Mouse (Mus musculus) urinary bladder, postnatal 36 days (tissue): ENCODE measurements around the gene Eif1.
"Not testable (repeated sequence)": the region's sequence is repeated elsewhere in the genome, so short reads cannot be mapped to it uniquely, and the experiment has no call there.

ENCODE experiments used
- DNase-seq, 2 experiments: peaks; one replicate each; pipeline ENCODE4 v3.0.0; 2022; ENCODE audit warnings: low spot score in 2 of 2, mixed read lengths in 1 of 2

Eif1 gene

GRCm38 (mm10) chr11:100319492-100320171, at the start of gene Eif1:
TSS of gene Eif1 (plus strand) at chr11:100319885.
- DNase-seq, result peak; percentile 100

- DNase-seq, result no peak
Measured at GRCm38 (mm10) chr11:100271878-100272277, 47.8 kb upstream of the Eif1 start.

GRCm38 (mm10) chr11:100274719-100275118, 45.0 kb upstream of the Eif1 start:
- DNase-seq, result no peak

GRCm38 (mm10) chr11:100275466-100275865, 44.2 kb upstream of the Eif1 start:
- no peak for DNase-seq

- no peak for DNase-seq
Measured at GRCm38 (mm10) chr11:100277726-100278480, 41.8 kb upstream of the Eif1 start.

- no peak for DNase-seq
Measured at GRCm38 (mm10) chr11:100278759-100279158, 40.9 kb upstream of the Eif1 start.

- DNase-seq, result peak; percentile 79 to 85
Measured at GRCm38 (mm10) chr11:100281596-100282544, 37.8 kb upstream of the Eif1 start.

GRCm38 (mm10) chr11:100282549-100282948, 37.1 kb upstream of the Eif1 start:
- peak; percentile 86 for DNase-seq

- no peak for DNase-seq
Measured at GRCm38 (mm10) chr11:100284988-100285387, 34.7 kb upstream of the Eif1 start.

GRCm38 (mm10) chr11:100287024-100287423, 32.7 kb upstream of the Eif1 start:
- peak; percentile 88 to 91 for DNase-seq

GRCm38 (mm10) chr11:100288942-100289341, 30.7 kb upstream of the Eif1 start:
- peak; percentile 88 to 89 for DNase-seq

GRCm38 (mm10) chr11:100290235-100290634, 29.4 kb upstream of the Eif1 start:
- DNase-seq, result peak in 1 of 2 experiments; percentile 62

GRCm38 (mm10) chr11:100292884-100293283, 26.8 kb upstream of the Eif1 start:
- DNase-seq, result no peak

- DNase-seq, result peak; percentile 81 to 82
Measured at GRCm38 (mm10) chr11:100295308-100295707, 24.4 kb upstream of the Eif1 start.

- no peak for DNase-seq
Measured at GRCm38 (mm10) chr11:100297801-100298200, 21.9 kb upstream of the Eif1 start.

GRCm38 (mm10) chr11:100298274-100299036, 21.2 kb upstream of the Eif1 start:
- peak; percentile 77 to 81 for DNase-seq

GRCm38 (mm10) chr11:100300293-100300692, 19.4 kb upstream of the Eif1 start:
- peak in 1 of 2 experiments; percentile 67 for DNase-seq

- DNase-seq, result no peak
Measured at GRCm38 (mm10) chr11:100301292-100301691, 18.4 kb upstream of the Eif1 start.

- no peak for DNase-seq
Measured at GRCm38 (mm10) chr11:100307900-100308299, 11.8 kb upstream of the Eif1 start.

GRCm38 (mm10) chr11:100308672-100309071, 11.0 kb upstream of the Eif1 start:
- DNase-seq, result not testable (repeated sequence)

- no peak for DNase-seq
Measured at GRCm38 (mm10) chr11:100311656-100312055, 8.0 kb upstream of the Eif1 start.
